Mouse (Mus musculus) spleen, adult 2 months (tissue): ENCODE measurements around the gene Rnf130.

Experiments
- CTCF ChIP-seq: fragments of 200-500 bp; IDR thresholded peaks from 2 replicates; pipeline ENCODE4 v1.5.1; 2011; ENCODE audit warnings: mild to moderate bottlenecking, inconsistent platforms; ENCODE audit not compliant: insufficient read depth, insufficient read length, insufficient replicate concordance; ENCODE audit errors: extremely low read depth
- POLR2A ChIP-seq: fragments of 200-500 bp; IDR thresholded peaks from 2 replicates; pipeline ENCODE4 v1.6.1; 2011; ENCODE audit warnings: low read depth, low read length, inconsistent platforms

DNA sequence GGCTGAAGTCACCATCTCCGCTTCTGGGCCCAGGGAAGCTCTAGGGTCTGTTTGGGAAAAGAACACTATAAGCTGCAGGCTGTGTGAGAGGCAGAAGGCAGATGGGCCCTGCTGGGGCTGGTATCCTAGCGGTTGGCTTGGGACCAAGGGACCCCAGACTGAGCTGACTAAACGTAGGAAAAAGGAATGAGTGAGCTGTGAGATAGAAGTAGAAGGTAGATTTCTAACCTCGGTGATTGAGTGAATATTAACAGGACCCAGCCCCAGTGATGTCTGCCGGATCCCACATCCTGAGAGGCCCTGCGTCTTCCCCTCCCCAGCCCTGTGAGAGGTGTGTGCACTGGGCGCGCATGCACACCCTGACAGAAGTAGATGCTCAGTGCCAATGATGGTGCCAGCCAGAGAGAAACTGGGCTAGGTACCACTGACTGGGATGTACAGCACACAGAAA, 97.5 kb downstream of the Rnf130 start:
- TF ChIP-seq CTCF: no peak
- no peak for TF ChIP-seq POLR2A
